18 mouse cellular contexts compared by ENCODE assay signal in the genomic region with DNA sequence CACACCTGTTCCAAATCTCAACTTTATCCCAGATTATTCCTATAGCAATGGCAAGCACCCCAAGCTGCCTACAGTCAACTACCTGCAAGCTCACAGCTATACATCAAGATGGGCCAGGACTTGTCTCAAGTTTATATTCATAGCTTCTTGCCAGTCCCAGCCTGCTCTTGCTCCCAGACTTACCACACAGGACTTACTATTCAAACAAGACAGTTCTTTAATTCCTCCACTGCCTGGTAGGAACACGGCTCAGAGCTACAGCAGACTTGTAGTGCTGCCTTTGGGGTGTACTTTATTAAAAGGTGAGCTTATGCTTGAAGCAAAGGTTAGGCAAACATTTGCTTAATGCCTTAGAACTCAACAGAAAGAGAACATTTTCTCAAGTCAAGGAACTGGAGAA. TPM values are rescaled to one million over a fixed set of nuclear protein-coding genes. Genes with fewer than 3 reads are reported as not detected.
"Had no signal": no experiment of that assay in that cellular context is flagged by ENCODE, and none has a peak within 500 bp of the region (broad histone marks: within the 10 kb centered on the region; RNA-seq: fewer than 3 reads in every experiment).

No protein-coding gene starts in this region.

- H3K27ac ChIP-seq: liver, embryonic 13.5 days; liver, embryonic 15.5 days; macrophage; midbrain, embryonic 13.5 days; midbrain, embryonic 15.5 days; neural tube, embryonic 12.5 days had no signal

- H3K36me3 ChIP-seq: liver, embryonic 13.5 days; liver, embryonic 15.5 days; midbrain, embryonic 13.5 days; midbrain, embryonic 15.5 days; neural tube, embryonic 12.5 days had no signal

- H3K4me2 ChIP-seq: liver, embryonic 13.5 days; liver, embryonic 15.5 days; midbrain, embryonic 11.5 days; midbrain, embryonic 13.5 days; midbrain, embryonic 15.5 days; neural tube, embryonic 12.5 days had no signal

- H3K4me3 ChIP-seq: liver, embryonic 13.5 days; liver, embryonic 15.5 days; megakaryocyte, embryonic 14.5 days; midbrain, embryonic 13.5 days; midbrain, embryonic 15.5 days; neural tube, embryonic 12.5 days had no signal

- ATAC-seq: liver, postnatal 0 days; midbrain, embryonic 13.5 days; midbrain, embryonic 15.5 days had no signal

- H3K9me3 ChIP-seq: liver, embryonic 13.5 days; liver, embryonic 15.5 days; megakaryocyte, embryonic 14.5 days; midbrain, embryonic 13.5 days; midbrain, embryonic 15.5 days; neural tube, embryonic 12.5 days had no signal

- DNase-seq: liver, embryonic 13.5 days; liver, postnatal 0 days; lung, adult 2 months; lung, postnatal 10 days; right cerebral cortex, postnatal 14 days; thymus, adult 18-20 months; thymus, postnatal 14 days; thymus, postnatal 36 days had no signal

- H3K4me1 ChIP-seq: liver, embryonic 13.5 days; liver, embryonic 15.5 days; midbrain, embryonic 13.5 days; midbrain, embryonic 15.5 days; neural tube, embryonic 12.5 days had no signal

- H3K27me3 ChIP-seq: liver, embryonic 13.5 days; liver, embryonic 15.5 days; megakaryocyte, embryonic 14.5 days; midbrain, embryonic 13.5 days; midbrain, embryonic 15.5 days; neural tube, embryonic 12.5 days had no signal

- H3K9ac ChIP-seq: liver, embryonic 13.5 days; liver, embryonic 15.5 days; liver, postnatal 0 days; midbrain, embryonic 13.5 days; midbrain, embryonic 15.5 days; neural tube, embryonic 12.5 days had no signal

RNA-seq across cellular contexts. Expression of a gene that starts 18.9 kb away (rescaled TPM):
- polyA plus RNA-seq: liver, embryonic 15.5 days; liver, postnatal 0 days; lung, adult 2 months; macrophage; midbrain, postnatal 0 days; spleen, adult 2 months; testis, adult 2 months had no signal
